Mouse (Mus musculus) monocyte, adult 2 months (primary cell): ENCODE data around the gene Tmf1.

Source experiments
- DNase-seq, 2 experiments: peaks; one replicate each; pipeline ENCODE4 v3.0.0; 2022; ENCODE audit warnings: low spot score in 2 of 2, low read depth in 1 of 2

The Tmf1 gene

DNA sequence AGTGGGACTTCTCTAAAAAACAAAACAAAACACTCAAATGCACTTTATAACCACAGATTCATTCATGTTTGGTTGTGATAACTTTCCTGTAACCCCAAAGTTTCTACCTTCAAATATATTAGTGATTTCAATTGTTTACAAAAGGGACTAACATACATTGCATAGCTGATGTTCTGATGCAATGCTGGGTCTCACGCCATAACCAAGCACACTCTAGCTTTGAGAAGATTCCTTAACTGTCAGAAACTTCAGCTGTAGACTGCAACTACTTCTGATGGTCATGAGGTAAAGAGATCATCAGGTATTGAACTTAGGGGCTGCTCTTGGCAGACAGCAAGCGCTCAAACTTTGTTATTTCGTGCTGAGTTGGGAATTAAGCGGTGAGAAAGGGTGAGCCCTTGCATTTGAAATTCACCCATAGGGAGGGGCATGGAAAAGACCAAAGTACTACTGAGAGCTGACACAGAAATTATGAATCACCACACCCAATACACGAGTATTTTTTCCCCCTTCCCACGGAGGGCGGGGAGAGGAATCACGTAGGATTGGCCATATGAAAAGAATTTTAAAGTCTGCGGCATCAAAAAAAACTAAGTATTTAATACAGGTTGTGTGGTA, 25.4 kb upstream of the Tmf1 start:
- no peak for DNase-seq

DNA sequence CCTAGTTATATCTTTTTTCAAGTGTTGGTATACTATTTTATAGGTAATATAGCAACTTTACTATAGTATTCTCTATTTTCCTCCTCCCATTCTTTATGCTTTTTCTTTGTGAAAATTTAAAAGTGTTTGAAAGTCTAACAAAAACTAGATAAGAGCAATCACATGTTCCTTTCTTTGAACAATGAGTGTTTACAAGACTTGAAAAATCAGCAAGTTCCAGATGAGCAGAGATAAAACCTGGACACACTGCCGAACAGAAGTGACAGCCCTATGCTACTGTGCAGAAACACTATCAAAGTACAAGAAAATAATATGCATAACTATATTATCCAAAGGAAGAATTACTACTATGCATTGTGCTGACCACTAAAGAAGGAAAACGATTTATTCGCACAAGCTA, 23.6 kb upstream of the Tmf1 start:
- no peak for DNase-seq

DNA sequence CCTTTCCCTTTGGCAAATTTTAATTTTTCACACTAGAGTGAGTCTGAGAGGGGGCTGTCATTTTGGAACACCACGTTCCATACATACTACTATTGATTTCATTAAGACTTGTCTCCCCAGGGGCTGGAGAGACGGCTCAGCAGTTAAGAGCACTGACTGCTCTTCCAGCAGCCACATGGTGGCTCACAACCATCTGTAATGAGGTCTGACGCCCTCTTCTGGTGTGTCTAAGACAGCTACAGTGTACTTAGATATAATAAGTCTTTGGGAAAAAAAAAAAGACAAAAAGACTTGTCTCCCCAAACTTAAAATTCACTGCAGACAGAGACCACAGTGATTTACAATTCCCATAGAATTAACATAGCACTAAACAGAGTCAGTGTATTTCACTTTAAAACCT, 21.5 kb upstream of the Tmf1 start:
- no peak for DNase-seq

DNA sequence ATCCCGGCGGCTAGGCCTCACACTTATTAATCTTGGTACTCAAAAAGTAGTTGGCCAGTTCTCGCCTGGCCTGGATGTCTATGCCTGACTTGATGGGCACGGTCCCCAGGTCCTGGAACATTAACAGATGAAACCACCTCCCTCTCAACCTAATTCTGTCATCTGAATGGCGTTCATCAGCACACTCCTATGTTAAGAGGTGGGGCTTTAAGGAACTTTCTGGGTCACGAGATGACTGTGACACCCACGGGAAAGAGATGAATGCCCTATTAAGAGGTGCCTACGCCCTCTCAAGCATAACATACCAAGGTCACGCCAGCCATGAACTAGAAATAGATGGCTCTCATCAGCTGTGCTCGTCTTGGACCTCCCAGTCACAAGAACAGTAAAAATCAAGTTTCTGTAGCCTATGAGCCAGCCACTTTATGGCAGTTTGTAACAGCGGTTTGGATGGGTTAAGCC, 476 bp upstream of the Tmf1 start:
- peak in 1 of 2 experiments; percentile 7 for DNase-seq

DNA sequence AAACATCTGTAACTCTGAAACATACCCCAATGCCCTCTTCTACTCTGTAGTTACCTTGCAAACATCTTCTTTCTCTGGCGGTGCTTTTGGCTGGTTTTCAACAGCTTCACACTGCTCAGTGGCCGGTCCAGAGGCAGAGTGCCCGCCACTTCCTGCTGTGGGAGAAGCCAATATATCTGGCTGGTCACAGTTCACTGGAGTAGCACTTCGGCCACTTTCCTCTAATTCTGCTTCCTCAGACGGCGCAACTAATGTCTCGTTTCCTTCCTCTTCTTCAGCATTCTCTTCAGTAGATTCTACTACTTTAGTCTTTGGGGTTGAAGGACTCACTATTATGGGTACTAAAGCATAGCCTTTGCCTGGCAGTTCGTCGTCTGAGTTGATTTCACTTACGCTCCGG, 3.2 kb downstream of the Tmf1 start:
- no peak for DNase-seq

DNA sequence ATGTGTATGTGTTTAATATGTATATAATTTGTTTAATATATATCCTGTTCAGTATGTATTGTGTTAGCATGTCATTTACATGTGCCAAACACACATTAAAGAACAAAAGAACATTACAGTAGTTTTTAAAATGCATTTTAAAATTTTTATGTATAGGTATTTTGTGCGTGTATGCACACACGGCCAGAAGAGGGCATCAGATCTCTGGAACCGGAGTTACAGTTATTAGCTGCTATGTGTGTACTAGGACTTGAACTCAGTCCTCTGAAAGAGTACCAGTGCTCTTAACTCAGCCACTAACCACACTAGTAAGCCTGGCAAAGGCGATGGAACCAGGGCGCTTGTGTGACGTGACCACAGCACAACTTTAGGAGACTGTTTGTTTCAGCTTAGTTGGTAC, 28.8 kb downstream of the Tmf1 start:
- no peak for DNase-seq

DNA sequence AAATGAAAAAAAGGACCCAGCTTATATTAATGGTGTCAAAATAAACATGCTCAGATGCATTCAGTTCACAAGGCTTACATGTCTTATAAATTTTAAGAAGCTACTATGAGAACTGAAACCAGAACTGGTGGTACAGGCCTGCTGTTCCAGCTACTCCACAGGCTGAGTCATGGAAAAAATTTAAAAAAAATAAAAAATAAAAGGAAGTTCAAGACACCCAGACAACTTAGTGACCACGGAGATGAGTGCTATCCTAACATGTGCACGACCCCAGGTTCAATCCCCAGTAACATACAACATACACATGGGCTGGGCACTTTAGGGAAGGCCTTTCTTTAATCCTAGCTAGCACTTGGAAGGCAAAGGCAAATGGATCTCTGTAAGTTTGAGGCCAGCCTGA, 29.2 kb downstream of the Tmf1 start:
- no peak for DNase-seq

DNA sequence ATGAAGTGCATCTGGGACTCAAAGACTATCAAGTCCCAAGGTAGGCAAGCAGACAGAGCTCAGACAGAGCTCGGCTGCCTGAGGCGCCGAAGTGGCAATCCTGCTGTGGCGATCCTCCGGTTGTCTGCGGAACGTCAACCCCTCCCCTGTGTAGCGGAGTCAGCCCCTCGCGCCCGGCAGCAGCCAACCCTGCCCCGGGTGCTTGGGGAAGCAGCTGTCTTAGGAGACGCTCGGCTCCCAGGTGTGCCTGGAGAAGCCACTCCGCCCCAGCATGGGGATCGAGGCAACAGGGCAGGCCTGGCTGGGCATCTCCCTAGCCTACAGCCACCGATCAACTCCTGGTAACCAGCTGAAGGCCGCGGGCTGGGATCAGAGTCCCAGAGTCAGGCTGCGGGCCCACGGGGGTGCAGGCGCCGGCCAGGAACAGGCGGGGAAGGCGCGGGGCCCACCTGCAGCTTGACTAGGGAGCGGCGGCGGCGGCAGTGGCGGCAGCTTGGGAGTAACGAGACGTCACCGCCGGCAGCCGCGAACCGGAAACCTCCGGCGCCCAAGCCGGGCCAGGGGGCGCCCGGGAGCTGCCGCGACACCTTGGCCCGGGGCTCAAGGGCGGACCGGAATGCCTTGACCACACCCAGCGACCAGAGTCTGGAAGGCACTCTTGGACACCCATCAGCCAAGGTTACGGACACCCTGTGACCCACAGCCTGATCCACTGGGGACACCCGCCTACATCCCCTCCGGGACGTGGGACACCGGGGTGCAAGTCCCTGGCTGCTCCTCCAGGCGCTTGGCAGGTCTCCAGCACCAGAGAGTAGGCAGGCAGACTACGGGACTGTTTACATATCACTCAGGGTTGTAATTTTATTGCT, 30.3 kb downstream of the Tmf1 start, which contains the start of gene Eogt:
Gene Eogt (minus strand): TSS at position 800 of the 869 bp plus-strand sequence.
- DNase-seq = peak; percentile 12 to 35

DNA sequence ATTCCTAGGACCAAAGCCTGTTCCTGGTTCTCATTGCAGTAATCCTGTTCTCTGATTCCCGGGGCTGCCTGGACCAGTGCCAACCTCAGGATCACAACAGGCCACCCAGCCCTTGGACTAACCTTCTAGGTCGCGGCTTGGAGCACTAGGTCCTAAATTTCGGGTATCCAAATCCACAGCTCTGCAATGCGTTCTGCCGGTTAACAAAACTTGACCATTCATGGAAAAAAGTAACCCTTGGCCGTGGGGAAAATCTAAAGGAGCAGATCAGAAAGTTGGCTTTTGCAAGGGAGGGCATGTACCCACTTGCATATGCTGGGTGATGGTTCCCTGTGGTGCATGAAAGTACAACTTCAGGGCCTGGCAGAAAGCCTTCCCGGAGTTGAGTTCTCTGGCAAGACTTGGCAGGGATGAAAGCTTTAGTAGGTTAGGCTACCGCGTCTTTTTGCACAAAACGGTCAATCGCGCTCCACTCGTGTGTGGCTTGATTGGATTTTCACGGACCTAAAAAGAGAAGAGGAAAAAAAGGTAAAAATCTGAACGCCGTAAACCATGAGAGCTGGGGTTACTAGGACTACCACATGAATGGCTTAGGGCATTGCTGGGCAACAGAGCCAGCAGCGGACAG, 31.1 kb downstream of the Tmf1 start:
- no peak for DNase-seq

DNA sequence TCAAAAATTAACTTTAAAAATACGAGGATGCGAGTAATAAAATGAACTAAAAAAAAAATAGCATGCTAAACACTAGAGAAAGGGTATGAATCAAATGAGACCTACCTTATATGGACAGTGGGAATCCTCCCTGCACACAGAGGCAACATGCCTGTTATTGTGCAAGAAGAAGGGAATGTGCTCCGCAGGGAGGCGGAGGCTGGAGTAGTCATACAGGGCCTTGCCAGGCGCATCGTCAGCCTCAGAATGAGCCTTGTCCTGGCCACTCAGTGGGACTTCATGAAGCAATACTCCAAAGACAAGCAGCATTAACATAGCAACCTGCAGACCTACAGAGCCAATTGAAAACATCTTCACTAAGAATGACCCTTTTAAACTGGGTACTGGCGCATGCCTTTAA, 33.8 kb downstream of the Tmf1 start:
- no peak for DNase-seq

DNA sequence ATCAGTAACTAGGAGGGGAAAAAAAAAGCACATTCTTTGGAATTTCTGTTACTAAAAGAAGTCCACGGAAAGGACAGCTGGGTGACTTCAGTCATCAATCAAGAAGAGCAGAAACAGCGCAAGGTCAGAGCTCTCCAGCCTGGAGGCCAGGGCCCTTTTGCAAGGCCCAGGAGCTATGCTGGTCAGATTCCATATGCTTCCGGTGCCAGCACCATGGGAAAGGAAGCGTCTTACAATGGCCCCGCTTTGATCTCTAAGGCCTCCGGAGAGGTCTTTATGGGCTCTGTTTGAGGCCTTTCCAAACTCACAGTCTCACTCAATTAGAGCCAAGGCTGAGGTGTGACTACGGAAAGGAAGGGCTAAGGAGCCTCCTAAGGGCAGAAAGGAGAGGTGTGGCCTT, 34.6 kb downstream of the Tmf1 start:
- DNase-seq = no peak

DNA sequence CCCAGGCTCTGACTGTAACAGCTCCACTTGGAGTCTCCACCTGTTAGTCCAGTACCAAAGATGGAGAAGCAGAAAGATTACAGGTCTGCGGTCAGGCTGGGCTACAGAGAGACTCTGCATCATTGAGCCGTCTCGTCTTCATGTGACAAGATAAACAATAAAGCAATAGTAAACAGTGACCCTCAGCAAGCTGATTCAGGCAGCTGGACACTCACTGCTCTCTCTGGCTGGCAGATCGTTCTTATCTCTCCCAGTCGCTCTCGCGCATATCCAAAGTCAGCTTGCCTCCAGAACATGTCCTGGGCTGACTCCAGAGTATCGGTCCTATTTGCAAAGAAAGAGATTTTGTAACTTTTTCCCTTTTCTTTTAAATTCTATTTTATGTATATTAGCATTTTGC, 36.3 kb downstream of the Tmf1 start:
- no peak for DNase-seq

DNA sequence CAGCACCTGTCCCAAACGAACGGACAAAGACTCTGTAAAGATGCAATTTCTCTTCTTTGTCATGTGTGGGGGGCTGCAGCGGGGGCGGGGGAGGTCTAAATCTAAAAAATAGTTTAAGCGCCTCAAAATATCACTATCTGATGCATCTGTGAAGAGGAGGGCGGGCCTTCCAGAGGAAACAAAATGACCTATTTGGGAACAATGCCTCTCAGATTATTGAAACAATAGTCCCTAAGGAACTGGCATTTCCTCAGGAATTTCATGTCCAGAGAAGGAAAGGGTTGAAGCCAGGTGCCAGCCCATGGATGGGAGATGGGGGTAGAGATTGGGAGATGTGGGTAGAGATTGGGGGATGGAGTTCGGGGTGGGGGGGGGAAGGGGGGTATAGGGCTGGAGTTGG, 37.1 kb downstream of the Tmf1 start:
- no peak for DNase-seq

DNA sequence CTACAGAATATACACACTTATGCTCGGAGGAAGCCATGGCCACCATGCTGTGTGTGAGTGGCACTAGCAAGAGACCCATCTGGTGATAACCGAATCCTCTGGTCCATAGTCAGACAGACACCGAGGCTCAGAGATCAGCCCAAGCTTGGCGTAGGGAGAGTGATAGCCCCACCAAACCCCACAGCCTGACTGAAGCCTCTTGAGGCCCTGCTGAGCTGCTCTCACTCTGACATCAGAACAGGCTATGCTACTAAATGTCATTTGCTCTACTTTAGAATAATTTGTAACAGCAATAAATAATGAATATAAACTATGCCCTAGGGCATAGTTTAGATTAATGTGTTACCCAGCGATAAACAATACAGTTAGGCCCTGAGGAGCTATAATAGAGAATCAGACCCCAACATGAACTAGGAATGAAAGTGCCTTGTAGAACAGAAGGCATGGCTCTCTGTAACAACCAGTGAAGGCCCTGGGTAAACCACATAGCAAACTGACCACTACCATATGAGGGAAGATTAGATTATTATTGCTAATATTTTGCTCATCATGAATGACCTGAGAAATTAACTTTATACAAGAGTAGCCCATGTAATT, 46.1 kb downstream of the Tmf1 start:
- no peak for DNase-seq

DNA sequence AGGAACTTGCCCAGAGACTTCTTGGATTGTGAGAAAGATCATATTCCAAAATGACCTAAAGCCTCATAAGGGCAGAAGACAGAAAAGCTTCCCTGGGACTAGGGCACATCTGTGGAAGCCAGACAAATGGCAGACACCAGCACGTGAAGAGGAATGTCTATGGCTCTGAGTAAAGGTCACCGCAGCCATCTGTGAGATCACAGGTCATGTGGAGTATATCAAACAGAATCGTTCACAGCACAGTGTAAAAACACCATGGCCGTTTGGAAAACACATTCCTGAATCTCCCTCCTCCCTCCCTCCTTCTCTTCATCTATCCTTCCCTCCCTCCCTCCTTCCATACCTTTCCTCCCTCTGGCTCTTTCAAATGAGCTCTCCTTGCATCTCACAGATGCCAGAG, 47.1 kb downstream of the Tmf1 start:
- no peak for DNase-seq

DNA sequence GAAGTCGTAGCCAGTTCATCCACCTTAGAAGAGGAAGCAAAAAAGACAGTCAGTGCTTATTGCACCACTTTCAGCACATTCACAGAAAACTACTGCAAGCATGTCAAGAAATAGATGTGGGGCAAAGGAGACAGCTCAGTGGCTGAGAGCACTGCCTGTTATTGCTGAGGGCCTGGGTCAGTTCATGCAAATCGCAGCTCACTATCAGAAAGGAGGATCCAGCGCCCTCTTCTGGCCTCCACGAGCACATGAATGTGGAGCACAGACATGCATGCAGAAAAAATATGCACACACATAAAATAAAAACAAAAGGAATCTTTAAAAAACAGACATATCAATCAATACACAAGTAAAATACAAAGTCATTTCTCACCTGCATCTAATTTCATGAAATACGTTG, 47.9 kb downstream of the Tmf1 start:
- no peak for DNase-seq

DNA sequence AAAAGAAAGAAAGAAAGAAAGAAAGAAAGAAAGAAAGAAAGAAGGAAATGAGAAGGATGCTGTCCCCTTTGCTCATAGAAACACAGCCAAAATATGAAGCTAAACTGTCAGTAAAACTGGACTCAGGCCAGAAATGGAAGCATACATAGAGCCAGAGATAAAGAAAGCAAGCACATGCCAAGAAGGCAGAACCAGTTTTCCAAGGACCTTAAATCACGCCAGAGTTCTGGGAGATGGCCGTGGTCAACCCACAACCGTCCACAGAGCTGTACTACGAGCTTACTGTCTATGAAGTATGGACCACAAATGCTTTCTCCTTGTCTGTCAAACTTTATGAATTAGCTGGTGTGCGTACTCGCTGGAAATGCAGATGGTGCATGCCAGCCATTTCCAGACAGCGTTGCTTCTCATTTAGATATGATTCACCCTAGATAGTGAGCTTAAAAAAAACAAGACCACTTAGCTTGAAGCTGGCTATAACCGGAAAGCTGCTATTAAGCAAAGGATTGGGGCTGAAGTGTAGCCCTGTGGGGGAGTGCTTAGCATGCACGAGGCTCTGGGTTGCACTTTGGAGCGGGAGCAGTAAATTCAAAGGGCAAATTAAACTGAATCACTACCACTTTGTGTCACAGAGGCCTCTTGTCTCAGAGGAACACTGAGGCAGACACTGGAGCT, 54.4 kb downstream of the Tmf1 start:
- no peak for DNase-seq

DNA sequence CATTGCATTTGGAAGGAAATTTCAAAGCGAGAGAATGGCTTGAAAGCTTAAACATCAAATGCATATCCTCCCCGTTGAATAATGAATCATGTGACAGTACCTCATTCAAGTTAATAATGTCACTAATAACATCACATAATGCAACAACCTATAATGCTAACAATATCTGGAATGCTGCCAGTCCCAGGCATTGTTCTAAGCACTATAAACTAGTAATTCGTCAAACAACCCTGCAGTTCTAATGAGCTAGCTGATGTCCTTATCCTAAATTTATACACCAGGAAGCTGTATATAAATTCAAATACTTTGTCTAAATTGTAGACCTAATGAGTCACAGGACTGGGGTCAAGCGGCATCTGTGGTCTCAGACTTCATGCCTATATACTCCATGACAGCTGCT, 58.0 kb downstream of the Tmf1 start:
- no peak for DNase-seq

DNA sequence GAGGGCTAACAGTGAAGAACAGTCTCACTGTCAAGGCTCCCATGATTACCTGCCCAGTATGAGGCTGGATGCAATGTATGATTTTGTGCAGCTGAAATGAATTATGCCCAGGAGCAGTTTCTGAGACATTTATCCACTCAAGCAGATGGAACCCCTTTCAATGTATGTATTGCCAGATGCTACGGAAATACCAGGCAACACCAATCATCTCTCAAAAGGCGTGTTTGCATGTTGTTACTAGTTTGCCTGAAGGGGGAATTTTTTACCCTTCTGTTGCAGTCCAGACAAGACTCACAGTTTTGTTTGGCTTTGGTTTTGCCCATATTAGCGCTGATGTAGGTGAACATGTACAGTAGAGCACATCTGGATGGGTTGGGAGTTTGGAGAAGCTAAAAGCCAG, 60.6 kb downstream of the Tmf1 start:
- DNase-seq = no peak

DNA sequence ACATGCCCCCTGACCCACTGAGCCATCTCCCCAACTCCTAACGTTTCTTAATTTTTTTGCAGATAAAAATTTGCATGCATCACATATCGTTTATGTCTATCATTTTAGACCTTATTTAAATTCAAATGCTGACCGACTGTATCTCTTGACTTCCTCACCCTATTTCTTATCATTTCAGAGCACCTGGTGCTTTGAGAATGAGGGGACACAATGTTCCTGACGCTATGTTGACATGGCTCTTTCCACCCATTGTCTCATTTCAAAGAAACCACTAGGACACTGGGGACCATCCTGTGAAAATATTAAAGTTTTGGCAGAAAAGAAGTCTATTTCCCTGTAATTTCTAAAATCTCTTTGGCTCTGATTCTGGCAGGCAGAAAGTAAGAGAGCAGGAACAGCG, 62.0 kb downstream of the Tmf1 start:
- DNase-seq = no peak

DNA sequence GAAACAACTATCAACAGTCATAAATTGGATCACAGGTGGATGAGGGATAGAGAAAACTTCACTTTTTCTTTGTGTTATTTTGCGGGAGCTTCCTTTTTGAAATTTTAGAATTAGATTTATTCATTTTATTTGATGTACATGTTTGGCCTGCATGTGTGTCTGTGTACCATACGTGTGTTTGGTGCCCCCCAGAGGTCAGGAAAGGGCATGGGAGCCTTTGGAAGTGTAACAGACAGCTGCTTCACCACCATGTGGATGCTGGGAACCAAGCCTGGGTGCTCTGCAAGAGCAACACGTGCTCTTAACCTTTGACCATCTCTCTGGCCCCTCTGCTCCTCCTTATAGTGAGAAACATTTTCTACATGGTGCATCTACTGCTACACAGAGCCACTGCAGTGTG, 64.1 kb downstream of the Tmf1 start:
- no peak for DNase-seq
